Mouse (Mus musculus): ENCODE results near the gene Mrps15. TPM values are rescaled to one million over a fixed set of nuclear protein-coding genes. Genes with fewer than 3 reads are reported as not detected.
A peak's percentile ranks its signal among the peaks of the same experiment; 100 is the strongest.
"Not testable (repeated sequence)": the region's sequence is repeated elsewhere in the genome, so short reads cannot be mapped to it uniquely, and the experiment has no call there.

The Mrps15 gene
- polyA plus RNA-seq, 1 experiment from 2014 or later, result 160 TPM

- WGBS, result 33% methylated on average over 7 of the region's 7 CpGs
- no peak overlapping the region for H3K9ac ChIP-seq (ENCODE audit: low read length)
- 0 out of 2 replicates have a peak, but pooled peaks cover 2% of the 10 kb centered on the region for H3K4me1 ChIP-seq (ENCODE audit: control insufficient read depth, insufficient read depth, low read length)
- H3K27me3 ChIP-seq (ENCODE audit: control insufficient read depth, insufficient read depth, low read length), result no peaks in the 10 kb centered on the region
- H3K36me3 ChIP-seq (ENCODE audit: control insufficient read depth, insufficient read depth, low read length), result peaks cover 2% of the 10 kb centered on the region; the same call in 1 of the 2 replicates
- H3K4me2 ChIP-seq (ENCODE audit: low read depth, severe bottlenecking), result no peak overlapping the region
- DNase-seq (ENCODE audit: low spot score), result peak; percentile 90
- no peak for ATAC-seq (ENCODE audit: insufficient number of reproducible peaks, low FRiP score, low TSS enrichment, low read depth)
- no peaks in the 10 kb centered on the region for H3K9me3 ChIP-seq (ENCODE audit: control insufficient read depth, low read length)
- no peak overlapping the region for H3K27ac ChIP-seq (replicated peaks; ENCODE audit: low read depth, low read length)
- H3K4me3 ChIP-seq (ENCODE audit: low read depth, low read length), result no peak overlapping the region
Observed at GRCm38 (mm10) chr4:126085996-126086576, 39.4 kb downstream of the Mrps15 start.

- Histone ChIP-seq H3K4me1 (ENCODE audit: control insufficient read depth, insufficient read depth, low read length) (0 out of 2 replicates have a peak, but pooled peaks cover 2% of the 10 kb centered on the region), H3K4me3 (ENCODE audit: low read depth, low read length) (no peak overlapping the region), H3K9ac (ENCODE audit: low read length) (no peak overlapping the region), H3K9me3 (ENCODE audit: control insufficient read depth, low read length) (no peaks in the 10 kb centered on the region), H3K4me2 (ENCODE audit: low read depth, severe bottlenecking) (no peak overlapping the region), H3K27ac (replicated peaks; ENCODE audit: low read depth, low read length) (no peak overlapping the region), H3K27me3 (ENCODE audit: control insufficient read depth, insufficient read depth, low read length) (no peaks in the 10 kb centered on the region), H3K36me3 (ENCODE audit: control insufficient read depth, insufficient read depth, low read length) (no peaks in the 10 kb centered on the region)
- ATAC-seq (ENCODE audit: insufficient number of reproducible peaks, low FRiP score, low TSS enrichment, low read depth) (no peak), DNase-seq (ENCODE audit: low spot score) (no peak)
- 69% methylated on average over 7 of the region's 7 CpGs for WGBS
Observed at GRCm38 (mm10) chr4:126090101-126090847, 43.5 kb downstream of the Mrps15 start.

GRCm38 (mm10) chr4:126090848-126091124 lies 44.1 kb downstream of the Mrps15 start:
- 79% methylated on average over 4 of the region's 4 CpGs for WGBS
- DNase-seq (ENCODE audit: low spot score), result no peak
- Histone ChIP-seq H3K27me3 (ENCODE audit: control insufficient read depth, insufficient read depth, low read length) (no peaks in the 10 kb centered on the region), H3K4me2 (ENCODE audit: low read depth, severe bottlenecking) (no peak overlapping the region), H3K9me3 (ENCODE audit: control insufficient read depth, low read length) (no peaks in the 10 kb centered on the region), H3K27ac (replicated peaks; ENCODE audit: low read depth, low read length) (no peak overlapping the region), H3K9ac (ENCODE audit: low read length) (no peak overlapping the region), H3K4me3 (ENCODE audit: low read depth, low read length) (no peak overlapping the region), H3K4me1 (ENCODE audit: control insufficient read depth, insufficient read depth, low read length) (0 out of 2 replicates have a peak, but pooled peaks cover 2% of the 10 kb centered on the region), H3K36me3 (ENCODE audit: control insufficient read depth, insufficient read depth, low read length) (no peaks in the 10 kb centered on the region)
- ATAC-seq (ENCODE audit: insufficient number of reproducible peaks, low FRiP score, low TSS enrichment, low read depth), result no peak

GRCm38 (mm10) chr4:126091873-126092272 lies 45.1 kb downstream of the Mrps15 start:
- DNase-seq (ENCODE audit: low spot score), result no peak
- H3K36me3 ChIP-seq (ENCODE audit: control insufficient read depth, insufficient read depth, low read length), result no peaks in the 10 kb centered on the region
- no peak overlapping the region for H3K27ac ChIP-seq (replicated peaks; ENCODE audit: low read depth, low read length)
- H3K4me3 ChIP-seq (ENCODE audit: low read depth, low read length), result no peak overlapping the region
- no peaks in the 10 kb centered on the region for H3K27me3 ChIP-seq (ENCODE audit: control insufficient read depth, insufficient read depth, low read length)
- H3K9ac ChIP-seq (ENCODE audit: low read length), result no peak overlapping the region
- H3K9me3 ChIP-seq (ENCODE audit: control insufficient read depth, low read length), result no peaks in the 10 kb centered on the region
- no peak for ATAC-seq (ENCODE audit: insufficient number of reproducible peaks, low FRiP score, low TSS enrichment, low read depth)
- 80% methylated on average over 8 of the region's 8 CpGs for WGBS
- no peak overlapping the region for H3K4me2 ChIP-seq (ENCODE audit: low read depth, severe bottlenecking)
- no peaks in the 10 kb centered on the region for H3K4me1 ChIP-seq (ENCODE audit: control insufficient read depth, insufficient read depth, low read length)

- WGBS, result 54% methylated on average over 14 of the region's 14 CpGs
- ATAC-seq (ENCODE audit: insufficient number of reproducible peaks, low FRiP score, low TSS enrichment, low read depth); H3K4me2 ChIP-seq (ENCODE audit: low read depth, severe bottlenecking); H3K27ac ChIP-seq (replicated peaks; ENCODE audit: low read depth, low read length); H3K9me3 ChIP-seq (ENCODE audit: control insufficient read depth, low read length); H3K9ac ChIP-seq (ENCODE audit: low read length); H3K27me3 ChIP-seq (ENCODE audit: control insufficient read depth, insufficient read depth, low read length); H3K4me3 ChIP-seq (ENCODE audit: low read depth, low read length); H3K36me3 ChIP-seq (ENCODE audit: control insufficient read depth, insufficient read depth, low read length); H3K4me1 ChIP-seq (ENCODE audit: control insufficient read depth, insufficient read depth, low read length); DNase-seq (ENCODE audit: low spot score): not testable (repeated sequence)
Observed at GRCm38 (mm10) chr4:126095622-126096430, 49.1 kb downstream of the Mrps15 start.

- Histone ChIP-seq H3K9me3 (ENCODE audit: control insufficient read depth, low read length) (no peaks in the 10 kb centered on the region), H3K4me2 (ENCODE audit: low read depth, severe bottlenecking) (peak within 1 kb of the TSS; percentile 60), H3K27me3 (ENCODE audit: control insufficient read depth, insufficient read depth, low read length) (no peaks in the 10 kb centered on the region), H3K9ac (ENCODE audit: low read length) (peak within 1 kb of the TSS; percentile 73), H3K4me3 (ENCODE audit: low read depth, low read length) (peak within 1 kb of the TSS; percentile 56), H3K36me3 (ENCODE audit: control insufficient read depth, insufficient read depth, low read length) (peaks cover 3% of the 10 kb centered on the region; the same call in 1 of the 2 replicates), H3K4me1 (ENCODE audit: control insufficient read depth, insufficient read depth, low read length) (no peaks in the 10 kb centered on the region; the same call in 1 of the 2 replicates), H3K27ac (replicated peaks; ENCODE audit: low read depth, low read length) (no peak within 1 kb of the TSS)
- WGBS, result 3% methylated on average over 37 of the region's 37 CpGs
- DNase-seq (ENCODE audit: low spot score) (peak; percentile 97), ATAC-seq (ENCODE audit: insufficient number of reproducible peaks, low FRiP score, low TSS enrichment, low read depth) (peak; percentile 94)
Observed at GRCm38 (mm10) chr4:126096464-126097111, 49.9 kb downstream of the Mrps15 start, which contains the start of gene Lsm10. TSS of gene Lsm10 (plus strand) at chr4:126096623.

GRCm38 (mm10) chr4:126097711-126098253 lies 51.1 kb downstream of the Mrps15 start:
- Histone ChIP-seq H3K9ac (ENCODE audit: low read length) (no peak overlapping the region), H3K4me2 (ENCODE audit: low read depth, severe bottlenecking) (no peak overlapping the region), H3K27me3 (ENCODE audit: control insufficient read depth, insufficient read depth, low read length) (no peaks in the 10 kb centered on the region), H3K9me3 (ENCODE audit: control insufficient read depth, low read length) (no peaks in the 10 kb centered on the region), H3K27ac (replicated peaks; ENCODE audit: low read depth, low read length) (no peak overlapping the region), H3K4me1 (ENCODE audit: control insufficient read depth, insufficient read depth, low read length) (no peaks in the 10 kb centered on the region; the same call in 1 of the 2 replicates), H3K36me3 (ENCODE audit: control insufficient read depth, insufficient read depth, low read length) (peaks cover 3% of the 10 kb centered on the region; the same call in 1 of the 2 replicates), H3K4me3 (ENCODE audit: low read depth, low read length) (no peak overlapping the region)
- ATAC-seq (ENCODE audit: insufficient number of reproducible peaks, low FRiP score, low TSS enrichment, low read depth) (no peak), DNase-seq (ENCODE audit: low spot score) (no peak)
- 93% methylated on average over 20 of the region's 20 CpGs for WGBS

- Histone ChIP-seq H3K9ac (ENCODE audit: low read length) (no peak overlapping the region), H3K36me3 (ENCODE audit: control insufficient read depth, insufficient read depth, low read length) (peaks cover 3% of the 10 kb centered on the region; the same call in 1 of the 2 replicates), H3K9me3 (ENCODE audit: control insufficient read depth, low read length) (no peaks in the 10 kb centered on the region), H3K27me3 (ENCODE audit: control insufficient read depth, insufficient read depth, low read length) (no peaks in the 10 kb centered on the region), H3K4me2 (ENCODE audit: low read depth, severe bottlenecking) (no peak overlapping the region), H3K27ac (replicated peaks; ENCODE audit: low read depth, low read length) (no peak overlapping the region), H3K4me3 (ENCODE audit: low read depth, low read length) (no peak overlapping the region), H3K4me1 (ENCODE audit: control insufficient read depth, insufficient read depth, low read length) (peaks cover 6% of the 10 kb centered on the region)
- 95% methylated on average over 3 of the region's 3 CpGs for WGBS
- ATAC-seq (ENCODE audit: insufficient number of reproducible peaks, low FRiP score, low TSS enrichment, low read depth) (no peak), DNase-seq (ENCODE audit: low spot score) (no peak)
Observed at GRCm38 (mm10) chr4:126099365-126099764, 52.6 kb downstream of the Mrps15 start.

Data from limb, embryonic 11.5 days (tissue).